Mouse (Mus musculus): ENCODE measurements around the gene Sag.

Gene Sag

DNA sequence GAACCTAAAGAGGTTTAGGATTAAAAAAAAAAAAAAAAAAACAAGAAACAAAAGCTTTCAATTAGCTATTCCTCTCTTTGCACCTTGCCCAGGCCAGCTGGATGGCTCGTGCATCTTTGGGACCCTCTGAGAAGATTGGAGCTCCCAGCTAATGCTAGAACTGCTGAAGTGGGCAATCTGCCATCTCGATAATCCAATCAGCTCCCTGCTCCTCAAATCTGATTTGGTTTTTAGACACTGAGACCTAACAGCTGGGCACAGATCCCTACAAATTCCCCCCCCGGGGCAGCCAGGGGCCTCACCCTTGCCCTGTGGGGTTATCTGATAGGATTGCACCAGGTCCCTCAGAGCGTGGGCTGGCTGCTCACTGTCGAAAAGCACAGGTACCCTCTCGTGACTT, at the start of gene Sag:
Gene Sag, plus strand, starts transcription at position 105 of the 400 bp plus-strand sequence.
- no peak for DNase-seq (ENCODE audit: low spot score)

DNA sequence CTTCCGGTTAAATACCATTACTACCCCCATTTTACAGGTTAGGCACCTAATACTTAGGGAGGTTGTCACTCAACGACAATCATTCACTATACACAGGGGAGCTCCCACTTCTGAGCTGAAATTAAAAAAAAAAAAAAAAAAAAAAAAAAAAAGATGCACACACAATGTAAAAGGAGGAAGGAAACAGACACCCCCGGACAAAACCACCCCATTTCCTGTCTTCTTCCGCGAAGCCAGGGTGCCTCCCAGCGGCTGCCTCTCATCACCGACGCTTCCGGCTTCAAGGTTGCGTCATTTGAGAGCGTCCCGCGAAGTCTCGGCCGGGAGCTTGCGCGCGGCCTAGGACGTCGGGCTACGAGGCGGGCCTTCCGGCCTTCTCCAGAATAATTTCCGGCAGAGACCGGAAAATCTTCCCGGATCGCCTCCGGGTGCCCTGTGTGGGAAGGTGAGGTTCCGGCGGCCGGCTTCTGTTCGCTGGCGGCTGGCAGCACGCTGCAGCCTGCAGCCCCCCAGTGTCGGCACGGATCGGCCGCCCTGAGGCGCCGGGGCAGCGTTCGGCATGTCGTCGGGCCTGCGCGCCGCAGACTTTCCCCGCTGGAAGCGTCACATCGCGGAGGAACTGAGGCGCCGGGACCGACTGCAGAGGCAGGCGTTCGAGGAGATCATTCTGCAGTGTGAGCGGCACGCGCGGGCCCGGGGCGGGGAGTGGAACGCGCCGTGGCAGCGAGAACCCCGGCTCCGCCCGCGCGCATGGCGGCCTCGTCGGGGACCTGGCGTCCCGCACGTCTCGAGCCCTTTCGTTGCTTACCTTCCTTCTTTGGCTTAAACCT, 47.6 kb upstream of the Sag start, which contains the start of gene Atg16l1:
Gene Atg16l1, plus strand, starts transcription at position 230 of the 830 bp plus-strand sequence.
- peak; percentile 86 for DNase-seq (ENCODE audit: low spot score)

DNA sequence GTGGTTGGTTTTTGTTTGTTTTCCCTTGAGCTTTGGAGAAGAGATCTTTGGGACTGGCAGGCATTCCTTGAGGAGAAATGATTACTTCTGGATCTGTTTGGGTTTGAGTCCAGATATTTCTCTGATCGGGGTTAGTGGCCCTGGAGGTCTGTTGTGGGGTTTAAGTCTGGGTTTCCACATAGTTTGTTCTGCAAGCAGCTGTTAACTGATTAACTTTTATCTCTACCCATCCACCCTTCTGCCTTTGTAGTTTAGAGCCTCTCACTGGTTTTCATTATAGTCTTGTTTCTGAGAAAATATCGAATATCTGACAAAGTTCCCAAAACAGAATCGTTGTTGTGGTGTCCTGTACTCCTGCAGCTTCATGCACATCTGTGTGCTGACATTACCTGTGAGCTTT, 39.7 kb upstream of the Sag start:
- DNase-seq (ENCODE audit: low spot score) = no peak

DNA sequence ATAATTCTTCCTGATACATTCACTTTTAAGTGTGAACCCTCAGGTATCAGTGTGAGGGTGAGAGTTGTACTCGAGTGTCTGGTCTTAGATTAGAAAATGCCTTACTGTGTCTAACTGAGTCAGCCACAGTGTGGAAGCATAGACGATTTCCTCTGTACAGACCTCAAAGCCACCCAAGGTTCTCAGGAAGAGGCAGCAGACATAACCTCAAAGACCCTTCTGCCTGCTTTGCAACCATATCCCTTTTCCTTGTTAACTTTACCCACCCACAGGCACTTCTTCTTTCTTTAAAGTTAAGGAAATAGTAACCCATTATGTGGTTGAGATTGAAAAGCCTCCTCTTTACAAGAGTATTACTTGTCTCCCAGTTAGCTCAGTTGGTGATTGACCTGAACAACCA, 37.7 kb upstream of the Sag start:
- no peak for DNase-seq (ENCODE audit: low spot score)

DNA sequence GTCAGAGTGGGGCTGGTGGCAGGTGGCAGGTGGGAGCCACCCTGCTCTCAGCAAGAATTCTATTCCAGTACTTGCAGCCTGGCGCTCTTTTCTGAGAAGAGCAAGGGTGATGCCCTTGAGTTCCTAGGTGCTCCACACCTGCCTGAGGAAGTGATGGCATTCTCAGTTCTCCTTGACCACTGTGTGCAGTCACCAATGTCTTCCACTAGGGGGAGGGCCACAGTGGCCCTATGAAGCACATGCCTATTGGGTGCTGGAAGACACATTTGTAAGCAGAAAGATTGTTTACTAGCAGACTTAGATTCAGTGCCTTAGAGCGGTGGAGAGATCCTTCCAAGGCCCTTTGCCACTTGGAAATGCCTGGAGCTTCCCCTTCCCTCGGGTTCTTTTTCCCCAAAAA, 37.2 kb upstream of the Sag start:
- DNase-seq (ENCODE audit: low spot score) = no peak

DNA sequence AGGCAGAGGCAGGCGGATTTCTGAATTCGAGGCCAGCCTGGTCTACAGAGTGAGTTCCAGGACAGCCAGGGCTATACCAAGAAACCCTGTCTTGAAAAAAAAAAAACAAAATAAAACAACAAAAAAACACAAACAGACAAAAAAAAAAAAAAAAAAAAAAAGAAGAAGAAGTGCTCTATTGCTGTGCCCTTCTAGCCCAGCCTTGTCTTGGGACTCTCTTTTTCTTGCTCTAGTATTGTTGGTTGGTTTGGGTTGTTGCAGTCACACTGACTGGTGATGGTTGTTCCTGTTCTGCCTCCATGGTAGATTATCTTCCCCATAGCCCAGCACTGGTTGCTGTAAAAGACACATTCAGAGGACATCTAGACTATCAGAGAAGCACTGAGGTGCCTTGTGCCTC, 34.2 kb upstream of the Sag start:
- no peak for DNase-seq (ENCODE audit: low spot score)

DNA sequence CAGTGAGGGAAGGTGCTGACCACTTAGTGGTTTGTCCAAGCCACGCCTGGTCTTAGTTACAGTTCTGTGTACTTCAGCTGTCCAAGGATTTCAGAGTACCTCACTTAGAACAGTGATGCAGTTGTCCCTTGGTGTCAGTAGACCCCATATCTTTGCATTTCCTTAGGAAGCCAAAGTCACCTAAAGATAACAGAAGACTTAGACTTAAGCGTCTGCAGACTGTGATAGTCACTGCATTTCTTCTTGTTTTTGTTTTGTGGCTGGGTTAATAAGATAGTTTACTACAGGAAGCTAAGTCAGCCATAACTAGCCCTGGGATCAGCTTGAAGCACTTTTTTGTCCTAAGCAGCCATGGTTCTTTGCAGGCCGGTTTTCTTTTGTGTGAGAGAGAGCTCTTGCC, 33.0 kb upstream of the Sag start:
- DNase-seq (ENCODE audit: low spot score) = no peak

DNA sequence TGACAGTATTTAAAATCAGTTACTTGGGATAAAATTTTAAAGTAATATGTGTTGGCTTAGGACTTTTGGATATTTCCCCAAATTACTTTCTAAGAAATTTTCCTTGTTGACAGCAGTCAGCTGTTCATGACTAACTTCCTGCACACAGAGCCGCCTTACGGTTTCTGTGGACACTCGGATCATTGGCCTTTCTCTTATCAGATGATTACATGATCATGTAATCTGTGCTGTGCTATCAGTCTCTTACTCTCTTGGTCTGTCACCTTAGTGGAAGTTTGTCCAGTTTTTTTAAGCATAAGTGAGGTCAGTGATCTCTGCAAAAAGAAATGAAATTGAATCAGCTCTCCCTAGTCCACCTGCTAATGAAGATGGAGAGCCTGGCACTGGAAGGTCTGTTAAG, 31.8 kb upstream of the Sag start:
- no peak for DNase-seq (ENCODE audit: low spot score)

DNA sequence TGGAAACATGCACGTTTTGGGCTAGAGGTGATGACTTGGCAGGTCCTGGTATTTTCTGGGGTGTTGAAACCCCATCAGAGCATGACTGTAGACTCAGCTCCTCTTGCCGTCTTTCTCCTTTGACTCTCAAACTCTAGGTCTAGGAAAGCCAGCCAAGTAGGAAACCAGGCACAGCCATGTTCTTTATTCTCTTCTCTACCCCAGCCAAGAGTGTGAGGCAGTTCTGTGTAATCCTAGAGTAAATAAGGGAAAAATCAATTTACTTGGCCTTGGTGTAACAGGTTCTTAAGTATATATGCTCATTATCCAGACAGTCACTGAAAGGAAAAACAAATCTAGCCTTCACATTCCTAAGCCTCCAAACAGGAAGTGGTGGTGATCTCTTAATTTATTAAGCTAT, 30.1 kb upstream of the Sag start:
- no peak for DNase-seq (ENCODE audit: low spot score)

DNA sequence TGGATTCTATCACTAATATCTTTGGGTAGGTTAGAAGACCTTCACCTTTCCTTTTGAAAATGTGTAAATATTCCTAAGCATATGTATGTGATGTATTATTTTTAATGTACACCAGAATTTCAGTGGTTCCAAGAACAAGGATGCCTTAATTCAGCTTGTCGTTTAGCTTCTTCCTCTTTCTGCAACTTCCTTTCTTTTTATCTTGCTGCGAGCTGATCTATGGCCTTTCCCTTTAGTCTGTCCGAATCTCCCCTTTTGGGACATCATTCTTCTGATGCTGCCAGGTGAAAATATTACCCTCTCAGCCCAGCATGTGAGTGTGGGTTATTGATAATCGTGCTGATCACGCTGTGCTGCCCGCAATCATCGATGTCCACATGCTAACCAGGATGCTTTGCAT, 28.6 kb upstream of the Sag start:
- no peak for DNase-seq (ENCODE audit: low spot score)

DNA sequence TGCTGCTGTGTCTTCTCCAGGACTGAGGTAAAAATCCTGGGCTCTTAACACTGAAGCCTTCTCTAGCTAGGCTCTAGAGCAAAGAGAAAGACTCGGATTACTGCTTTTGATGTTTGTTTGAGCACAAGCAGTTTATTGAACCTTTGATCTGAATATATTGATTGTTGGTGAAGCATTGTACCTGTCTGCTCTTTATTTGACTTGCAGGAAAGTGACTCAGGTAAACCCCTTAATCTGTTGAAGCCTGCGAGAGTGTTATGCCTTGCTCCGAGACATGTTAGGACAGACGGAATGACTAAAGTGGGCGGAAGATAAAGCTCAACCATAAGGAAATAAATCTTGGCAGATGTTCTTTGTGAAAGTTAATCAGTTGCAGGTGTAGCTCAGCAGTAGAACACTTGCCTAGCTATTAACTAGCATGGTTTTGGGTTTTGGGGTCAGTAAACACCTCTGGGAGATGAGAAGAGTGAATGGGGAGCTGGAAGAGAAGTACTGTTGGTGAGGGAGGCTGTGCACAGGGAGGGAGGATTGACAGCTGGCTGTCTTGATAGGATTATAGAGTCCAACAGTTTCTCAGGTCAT, 24.2 kb upstream of the Sag start:
- DNase-seq (ENCODE audit: low spot score) = no peak

DNA sequence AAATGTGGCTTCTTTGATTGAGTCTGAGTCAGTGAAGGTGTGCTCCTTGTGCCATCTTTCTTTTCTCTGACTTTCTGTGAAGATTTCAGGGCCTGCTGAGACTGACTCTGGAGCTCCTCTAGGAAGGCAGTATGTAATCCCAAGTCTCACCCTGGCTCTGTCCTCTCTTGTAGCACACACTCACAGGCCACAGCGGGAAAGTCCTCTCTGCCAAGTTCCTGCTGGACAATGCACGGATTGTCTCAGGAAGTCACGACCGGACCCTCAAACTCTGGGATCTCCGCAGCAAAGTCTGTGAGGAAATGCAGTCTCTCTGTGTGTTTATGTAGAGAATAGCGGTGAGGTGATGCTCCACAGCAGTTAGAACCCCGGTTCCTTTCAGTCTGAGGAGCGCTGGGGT, 17.8 kb upstream of the Sag start:
- no peak for DNase-seq (ENCODE audit: low spot score)

DNA sequence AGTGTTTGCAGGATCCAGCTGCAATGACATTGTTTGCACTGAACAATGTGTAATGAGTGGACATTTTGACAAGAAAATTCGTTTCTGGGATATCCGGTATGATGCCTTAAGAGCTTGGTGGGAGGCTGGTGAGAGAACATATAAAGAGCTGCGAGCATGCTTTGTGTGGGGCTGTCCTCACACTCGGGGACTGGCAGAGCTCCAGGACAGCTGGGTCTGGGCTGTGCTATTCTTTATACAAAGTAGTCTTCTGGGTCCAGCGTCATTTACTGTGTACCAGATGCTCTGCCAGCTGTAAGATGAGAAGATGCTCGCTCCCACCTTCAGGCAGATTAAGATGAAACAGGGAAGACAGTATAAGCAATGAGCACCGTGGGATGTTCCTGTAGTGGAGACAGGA, 17.2 kb upstream of the Sag start:
- DNase-seq (ENCODE audit: low spot score) = no peak

DNA sequence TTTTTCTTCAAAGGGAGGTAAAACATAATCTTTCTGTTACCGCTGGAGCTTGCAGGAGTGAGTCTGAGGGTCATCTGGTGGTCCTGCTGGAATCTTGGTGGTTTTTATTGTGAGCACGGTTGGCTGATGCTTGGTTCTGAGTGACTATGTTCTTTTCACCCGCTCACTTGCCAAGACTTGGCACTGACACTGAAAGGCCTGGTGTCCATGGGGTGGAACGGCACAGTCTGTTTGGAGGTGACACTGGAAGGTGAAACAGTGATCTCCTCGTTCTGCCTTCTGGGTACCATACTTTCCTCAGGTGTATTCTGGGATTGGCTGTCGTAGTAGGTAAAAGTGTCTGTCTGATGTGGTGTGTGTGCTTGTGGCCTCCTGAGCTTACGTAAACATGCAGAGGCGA, 13.8 kb upstream of the Sag start:
- no peak for DNase-seq (ENCODE audit: low spot score)

DNA sequence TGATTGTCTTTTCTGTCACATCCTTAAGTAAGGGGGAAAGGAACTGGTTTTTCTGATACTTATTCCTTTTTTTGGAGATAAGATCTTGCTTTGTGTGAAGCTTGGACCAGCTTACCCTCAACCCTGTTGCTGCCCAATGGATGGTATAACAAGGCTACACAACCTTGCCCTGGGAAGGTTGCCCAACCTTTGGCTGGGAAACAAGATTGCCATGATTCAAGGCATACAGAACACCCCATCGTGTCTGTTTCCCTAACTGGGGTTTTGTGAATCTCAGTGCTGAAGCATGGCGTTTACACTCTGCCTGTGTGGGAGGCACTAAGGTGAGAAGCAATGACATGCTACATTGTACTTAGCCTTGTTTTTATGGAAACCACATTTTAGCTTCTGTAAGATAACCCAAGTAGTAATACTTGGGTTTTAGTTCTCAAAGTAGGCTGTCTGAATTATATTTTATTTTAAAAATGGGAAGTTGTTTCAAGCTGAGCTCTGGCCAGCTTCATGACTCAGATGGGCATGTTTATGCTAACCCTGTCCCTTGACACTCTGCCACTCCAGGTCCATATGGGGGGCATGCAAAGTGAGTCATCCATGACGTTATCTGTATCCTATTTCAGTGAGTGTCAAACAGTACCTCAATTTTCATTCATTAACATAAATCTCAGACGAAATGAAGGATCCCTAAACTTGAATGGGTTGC, 10.9 kb upstream of the Sag start:
- DNase-seq (ENCODE audit: low spot score) = no peak

DNA sequence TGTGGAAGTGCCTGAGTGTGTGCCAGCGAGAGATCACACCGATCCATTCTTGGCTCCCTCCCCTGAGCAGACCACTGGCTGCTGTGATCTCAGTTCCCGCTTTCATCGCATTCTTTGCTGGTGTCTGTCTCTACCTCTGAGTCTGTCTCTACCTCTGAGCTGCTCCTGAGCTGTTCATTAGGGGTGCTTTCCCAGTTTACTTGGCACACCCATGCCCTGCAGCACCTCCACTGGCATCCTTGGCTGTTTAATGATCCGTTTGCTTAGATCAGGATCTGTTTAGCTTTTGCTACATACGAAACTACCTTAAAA, 10.4 kb upstream of the Sag start:
- no peak for DNase-seq (ENCODE audit: low spot score)

DNA sequence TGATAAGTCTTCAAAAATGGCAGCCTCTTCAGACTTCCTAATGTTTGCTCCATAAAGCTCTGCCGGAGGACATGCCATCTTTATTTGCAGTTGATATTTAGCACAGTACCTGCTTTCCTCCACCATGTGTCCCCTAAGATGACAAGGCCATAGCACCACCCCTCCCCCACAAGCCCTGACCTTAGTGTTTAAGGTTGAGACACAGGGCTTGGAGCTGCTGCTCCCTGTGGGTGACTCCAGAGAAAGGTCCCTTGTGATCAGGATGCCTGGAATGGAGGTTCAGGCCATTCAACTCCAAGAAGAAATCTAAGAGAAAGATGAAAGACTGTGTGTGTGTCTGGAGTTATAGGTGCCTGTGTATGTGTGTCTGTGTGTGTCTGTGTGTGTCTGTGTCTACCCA, 5.8 kb upstream of the Sag start:
- DNase-seq (ENCODE audit: low spot score) = no peak

DNA sequence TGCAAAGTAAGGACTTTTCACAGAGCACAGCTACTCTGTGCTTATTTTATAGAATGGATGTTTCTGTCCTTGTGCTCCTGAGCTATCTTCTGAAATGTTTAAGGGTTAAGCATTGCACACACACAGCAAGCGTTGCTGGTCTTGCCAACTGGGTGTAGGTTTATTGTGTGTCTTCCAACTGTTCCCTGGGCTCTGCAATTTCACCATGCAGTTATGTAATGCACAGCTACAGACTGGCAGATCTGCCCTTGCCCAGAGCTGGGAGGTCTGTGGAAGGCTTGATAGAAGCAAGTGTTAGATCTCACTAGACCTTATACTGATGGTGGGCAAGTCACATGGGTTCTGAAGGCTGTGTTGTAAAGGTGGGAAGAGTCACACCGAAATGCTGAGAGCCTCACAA, 5.2 kb upstream of the Sag start:
- no peak for DNase-seq (ENCODE audit: low spot score)

DNA sequence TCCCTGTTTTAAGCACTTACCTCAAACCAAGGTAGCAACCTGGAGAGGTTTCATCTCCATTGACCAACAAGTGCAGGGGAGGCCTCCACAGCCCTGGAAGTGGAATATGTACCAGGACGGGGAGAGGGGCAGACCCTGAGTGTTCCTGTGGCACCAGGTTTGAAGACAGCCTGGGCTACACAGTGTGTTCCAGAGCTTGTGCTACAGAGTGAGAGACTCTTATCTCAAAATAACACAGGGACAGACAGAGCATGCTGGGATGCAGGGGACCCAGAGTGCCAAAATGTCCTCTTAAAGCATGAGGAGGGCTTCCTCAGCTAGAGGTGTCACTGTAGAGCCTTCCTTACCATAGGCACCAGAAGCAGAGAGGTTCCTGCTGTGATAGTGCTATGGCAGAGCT, 4.3 kb downstream of the Sag start:
- no peak for DNase-seq (ENCODE audit: low spot score)

DNA sequence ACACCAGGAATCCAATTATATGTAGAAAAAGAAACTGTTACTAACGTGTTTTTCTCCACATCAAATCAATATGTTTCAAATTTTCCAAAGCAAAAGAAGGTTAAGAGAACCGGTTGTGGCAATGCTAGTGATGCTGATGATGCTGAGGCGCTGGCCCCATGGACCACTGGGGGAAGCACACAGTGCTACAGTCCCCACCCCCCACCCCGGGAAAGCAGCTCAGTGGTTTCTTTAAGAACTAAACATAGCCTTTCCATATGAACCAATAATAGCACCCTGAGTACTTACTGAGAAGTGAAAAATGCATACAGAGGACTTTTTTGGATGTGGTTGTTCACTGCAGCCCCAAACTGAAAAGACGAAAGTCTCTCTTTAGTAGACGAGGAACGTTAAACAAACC, 7.9 kb downstream of the Sag start:
- no peak for DNase-seq (ENCODE audit: low spot score)

DNA sequence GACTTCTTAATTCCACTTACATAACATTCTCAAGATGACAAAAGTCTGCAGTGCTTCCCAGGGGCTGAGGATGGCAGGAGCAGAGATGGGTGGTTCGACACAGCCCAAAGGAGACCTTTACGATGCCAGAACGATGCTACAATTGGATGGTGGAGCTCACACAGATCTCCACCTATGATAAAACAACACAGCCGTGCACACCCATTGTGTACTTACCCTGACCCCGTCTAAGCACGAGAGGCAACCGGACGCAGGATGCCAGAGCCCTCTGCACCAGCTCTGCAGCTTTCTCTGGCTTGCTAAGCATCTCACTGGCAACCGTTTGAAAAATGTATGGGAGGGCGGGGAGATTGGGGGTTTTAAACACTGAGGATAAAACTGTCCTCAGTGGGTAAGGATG, 8.6 kb downstream of the Sag start:
- no peak for DNase-seq (ENCODE audit: low spot score)

DNA sequence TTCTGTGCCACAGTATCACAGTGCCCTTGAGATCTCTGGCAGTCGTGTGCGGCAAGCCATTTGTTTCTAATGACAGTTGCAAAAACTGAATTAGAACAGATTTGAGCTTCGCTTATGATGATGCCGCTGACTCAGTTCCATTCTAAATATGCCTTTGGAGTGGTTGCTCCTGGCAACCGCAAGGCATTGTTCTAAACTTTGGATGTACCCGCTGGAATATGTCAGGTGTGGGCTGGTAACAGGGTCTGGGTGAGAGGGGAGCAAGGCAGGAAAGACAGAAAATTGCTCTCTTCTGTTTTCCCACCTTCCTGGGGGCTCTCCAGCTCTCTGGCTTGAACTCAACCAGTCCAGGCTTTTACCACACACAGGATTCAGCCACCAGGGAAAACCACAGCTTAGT, 9.7 kb downstream of the Sag start:
- DNase-seq (ENCODE audit: low spot score) = no peak

DNA sequence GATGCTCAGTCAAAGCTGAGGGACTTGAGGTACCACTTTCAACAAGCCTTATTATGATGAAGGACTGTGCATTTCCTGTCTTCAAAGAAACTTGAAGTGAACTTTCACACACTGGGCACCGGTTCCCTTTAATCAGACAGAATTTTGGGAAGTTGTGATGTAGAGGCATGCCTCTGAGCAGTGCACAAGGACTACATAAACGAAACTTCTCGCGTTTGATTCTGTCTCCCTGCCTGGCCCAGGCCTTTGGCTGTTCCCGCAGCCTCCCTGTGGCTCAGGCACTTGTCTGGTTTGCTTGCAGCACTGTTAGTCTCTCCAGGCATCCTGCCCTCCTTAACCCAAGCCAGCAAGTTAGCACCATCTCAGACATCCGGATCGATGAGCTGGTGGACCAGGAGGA, 10.2 kb downstream of the Sag start:
- no peak for DNase-seq (ENCODE audit: low spot score)
